In the genomic region with DNA sequence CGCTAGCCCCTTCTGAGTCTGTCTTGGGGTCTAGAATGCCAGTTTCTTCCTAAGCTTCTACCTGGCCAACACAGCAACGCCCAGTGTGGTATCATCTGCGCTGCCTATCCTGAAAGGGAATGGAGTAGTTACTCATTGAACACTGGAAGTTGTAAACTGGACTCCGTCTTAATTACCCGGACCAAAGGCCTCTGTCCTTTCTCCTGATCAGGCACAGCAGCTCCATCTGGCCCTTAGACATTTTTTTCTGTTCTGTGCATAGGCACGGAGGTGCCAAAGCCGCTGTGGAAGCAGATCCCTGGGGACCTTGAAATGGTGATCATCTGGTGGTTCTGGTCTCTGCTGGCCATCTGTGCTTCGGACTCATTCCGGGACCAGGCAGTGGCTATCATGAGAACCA, we compare ENCODE assay signal across 19 mouse cellular contexts. TPM values are rescaled to one million over a fixed set of nuclear protein-coding genes. Genes with fewer than 3 reads are reported as not detected.
DNase-seq lines count a peak whose midpoint lies in the region; ATAC-seq and TF ChIP-seq lines count a peak whose summit lies in the region.
"Had no signal": no experiment of that assay in that cellular context is flagged by ENCODE, and none has a peak within 500 bp of the region (broad histone marks: within the 10 kb centered on the region; RNA-seq: fewer than 3 reads in every experiment).

No protein-coding gene starts in this region.

- H3K27me3 ChIP-seq in kidney, embryonic 16.5 days (ENCODE audit: insufficient read depth, low read length): no peaks in the 10 kb centered on the region
- no peaks in the 10 kb centered on the region for H3K27me3 ChIP-seq in intestine, embryonic 15.5 days (replicated peaks)
- H3K27me3 ChIP-seq in small intestine, adult 2 months (ENCODE audit: control insufficient read depth, insufficient read depth, low read length): no peaks in the 10 kb centered on the region
- H3K27me3 ChIP-seq: embryonic facial prominence, embryonic 13.5 days; forebrain, embryonic 12.5 days; hindbrain, embryonic 15.5 days had no signal

- no peaks in the 10 kb centered on the region for H3K9me3 ChIP-seq in kidney, embryonic 16.5 days (ENCODE audit: low read length)
- no peaks in the 10 kb centered on the region for H3K9me3 ChIP-seq in intestine, embryonic 15.5 days
- H3K9me3 ChIP-seq: embryonic facial prominence, embryonic 13.5 days; forebrain, embryonic 12.5 days; heart, embryonic 13.5 days; hindbrain, embryonic 15.5 days had no signal

- peaks cover 7% of the 10 kb centered on the region; the same call in 1 of the 2 replicates for H3K4me1 ChIP-seq in kidney, embryonic 16.5 days (ENCODE audit: insufficient read depth, low read length)
- H3K4me1 ChIP-seq in intestine, embryonic 15.5 days (replicated peaks): peaks cover 16% of the 10 kb centered on the region
- peaks cover 28% of the 10 kb centered on the region; the same call in 1 of the 2 replicates for H3K4me1 ChIP-seq in small intestine, adult 2 months (ENCODE audit: control insufficient read depth, insufficient read depth, insufficient read length, low read length)
- H3K4me1 ChIP-seq: hindbrain, embryonic 15.5 days had no signal

- H3K4me3 ChIP-seq in kidney, embryonic 16.5 days (ENCODE audit: low read length): no peak overlapping the region
- H3K4me3 ChIP-seq in intestine, embryonic 15.5 days (replicated peaks): no peak overlapping the region
- peak overlapping the region; percentile 65 for H3K4me3 ChIP-seq in small intestine, adult 2 months (ENCODE audit: low read depth, low read length)
- H3K4me3 ChIP-seq: embryonic facial prominence, embryonic 13.5 days; forebrain, embryonic 12.5 days; heart, embryonic 13.5 days; hindbrain, embryonic 15.5 days had no signal

- 83% methylated on average over 9 of the region's 9 CpGs for WGBS in kidney, embryonic 16.5 days
- 70% methylated on average over 9 of the region's 9 CpGs for WGBS in intestine, embryonic 15.5 days
- WGBS in small intestine, adult 2 months: 50% methylated on average over 9 of the region's 9 CpGs

- ATAC-seq in kidney, embryonic 16.5 days (ENCODE audit: low FRiP score, low TSS enrichment): no peak
- peak; percentile 24; the same call in 1 of the 2 replicates for ATAC-seq in intestine, embryonic 15.5 days
- ATAC-seq: forebrain, embryonic 16.5 days had no signal

- H3K9ac ChIP-seq in kidney, embryonic 16.5 days (replicated peaks; ENCODE audit: low read length): no peak overlapping the region
- H3K9ac ChIP-seq in intestine, embryonic 15.5 days: no peak overlapping the region
- H3K9ac ChIP-seq: embryonic facial prominence, embryonic 13.5 days; forebrain, embryonic 12.5 days; heart, embryonic 13.5 days; hindbrain, embryonic 15.5 days had no signal

- no peak overlapping the region for H3K27ac ChIP-seq in kidney, embryonic 16.5 days (ENCODE audit: low read length)
- H3K27ac ChIP-seq in intestine, embryonic 15.5 days: no peak overlapping the region
- peak overlapping the region; percentile 92 for H3K27ac ChIP-seq in small intestine, adult 2 months (ENCODE audit: insufficient read depth, low read depth, low read length)
- H3K27ac ChIP-seq: embryonic facial prominence, embryonic 13.5 days; forebrain, embryonic 12.5 days; heart, embryonic 13.5 days; hindbrain, embryonic 15.5 days had no signal

- no peaks in the 10 kb centered on the region for H3K36me3 ChIP-seq in kidney, embryonic 16.5 days (ENCODE audit: insufficient read depth, low read length)
- H3K36me3 ChIP-seq in intestine, embryonic 15.5 days: no peaks in the 10 kb centered on the region
- no peaks in the 10 kb centered on the region for H3K36me3 ChIP-seq in small intestine, adult 2 months (ENCODE audit: control insufficient read depth, insufficient read depth, low read length)
- H3K36me3 ChIP-seq: embryonic facial prominence, embryonic 13.5 days; forebrain, embryonic 12.5 days; heart, embryonic 13.5 days; hindbrain, embryonic 15.5 days had no signal

- TF ChIP-seq CTCF in small intestine, adult 2 months (IDR thresholded peaks at IDR 0.05; ENCODE audit: extremely low read depth, insufficient read length, insufficient replicate concordance, low read depth, low read length): no peak

- peak; percentile 71 for TF ChIP-seq POLR2A in small intestine, adult 2 months (IDR thresholded peaks at IDR 0.05; ENCODE audit: low read depth, low read length)

- no peak overlapping the region for H3K4me2 ChIP-seq in kidney, embryonic 16.5 days (replicated peaks; ENCODE audit: low read depth, low read length)
- H3K4me2 ChIP-seq in intestine, embryonic 15.5 days (replicated peaks): no peak overlapping the region
- H3K4me2 ChIP-seq: embryonic facial prominence, embryonic 13.5 days; forebrain, embryonic 12.5 days; heart, embryonic 13.5 days; hindbrain, embryonic 15.5 days had no signal

- peak; percentile 56 to 63 for DNase-seq in kidney, adult 8-10 months
- DNase-seq in MN1 (ENCODE audit: low spot score): peak; percentile 42
- no peak for DNase-seq in heart, adult 8-10 months (ENCODE audit: low spot score)
- DNase-seq: adrenal gland, postnatal 10 days; cerebellum, adult 11 months; cerebellum, adult 9-10 months; cerebellum, postnatal 36 days; gastrocnemius, postnatal 25 days; heart, postnatal 36 days had no signal

RNA-seq across cellular contexts. Expression of a gene that starts 7.7 kb away (rescaled TPM):
- 9.6 and 11.8 TPM in 2 replicates for polyA plus RNA-seq in kidney, embryonic 16.5 days (2015; fragmentation: Nextera tagmentation; extraction: Ambion mirVana)
- polyA plus RNA-seq in intestine, embryonic 15.5 days (2015; fragmentation: Nextera tagmentation; extraction: Ambion mirVana): 3.9 and 5.4 TPM in 2 replicates
- polyA plus RNA-seq in small intestine, adult 2 months (2012; rRNA removed): 152 and 830 TPM in 2 replicates
- 10 to 100 TPM; 22.6 to 45.5 (median 37.4) TPM for total RNA-seq in heart, adult 8-10 months (2022)
- total RNA-seq: ES-E14; granulocyte monocyte progenitor cell, adult 5-6 weeks had no signal

RNA-seq across cellular contexts. Expression of a gene that starts 18.8 kb away (rescaled TPM):
- polyA plus RNA-seq in kidney, embryonic 16.5 days (2015; fragmentation: Nextera tagmentation; extraction: Ambion mirVana): 138 and 147 TPM in 2 replicates
- 142 and 148 TPM in 2 replicates for polyA plus RNA-seq in intestine, embryonic 15.5 days (2015; fragmentation: Nextera tagmentation; extraction: Ambion mirVana)
- polyA plus RNA-seq in small intestine, adult 2 months (2012; rRNA removed): 77.5 and 148 TPM in 2 replicates
- total RNA-seq in heart, adult 8-10 months (2022): 10 to 100 TPM; 61.3 to 68.0 (median 65.5) TPM

RNA-seq across cellular contexts. Expression of a gene that starts 18.9 kb away (rescaled TPM):
- polyA plus RNA-seq in kidney, embryonic 16.5 days (2015; fragmentation: Nextera tagmentation; extraction: Ambion mirVana): 5.2 and 7.4 TPM in 2 replicates
- 1.8 and 2.3 TPM in 2 replicates for polyA plus RNA-seq in intestine, embryonic 15.5 days (2015; fragmentation: Nextera tagmentation; extraction: Ambion mirVana)
- 0.10 and 0.13 TPM in 2 replicates for polyA plus RNA-seq in small intestine, adult 2 months (2012; rRNA removed)
- total RNA-seq in heart, adult 8-10 months (2022): 10 to 100 TPM; 22.0 to 36.7 (median 27.5) TPM

RNA-seq across cellular contexts. Expression of a gene that starts 30.9 kb away (rescaled TPM):
- polyA plus RNA-seq in kidney, embryonic 16.5 days (2015; fragmentation: Nextera tagmentation; extraction: Ambion mirVana): 39.8 and 40.1 TPM in 2 replicates
- 24.2 and 25.4 TPM in 2 replicates for polyA plus RNA-seq in intestine, embryonic 15.5 days (2015; fragmentation: Nextera tagmentation; extraction: Ambion mirVana)
- polyA plus RNA-seq in small intestine, adult 2 months (2012; rRNA removed): 20.7 and 27.7 TPM in 2 replicates
- 10 to 100 TPM; 15.0 to 25.2 (median 20.2) TPM for total RNA-seq in heart, adult 8-10 months (2022)

RNA-seq across cellular contexts. Expression of a gene that starts 35.7 kb away (rescaled TPM):
- 10.5 and 12.6 TPM in 2 replicates for polyA plus RNA-seq in kidney, embryonic 16.5 days (2015; fragmentation: Nextera tagmentation; extraction: Ambion mirVana)
- polyA plus RNA-seq in intestine, embryonic 15.5 days (2015; fragmentation: Nextera tagmentation; extraction: Ambion mirVana): 12.1 and 12.3 TPM in 2 replicates
- polyA plus RNA-seq in small intestine, adult 2 months (2012; rRNA removed): 0.19 and 0.41 TPM in 2 replicates
- total RNA-seq in heart, adult 8-10 months (2022): under 1 TPM; 0.34 to 0.87 (median 0.60) TPM
- total RNA-seq: granulocyte monocyte progenitor cell, adult 5-6 weeks had no signal

Comparison
In these comparisons a context has a peak if more than half of its experiments do, and no peak if none do; other contexts are left out.
1. RNA of a gene that starts 7.7 kb away (polyA plus RNA-seq): 152 to 830 TPM in small intestine, adult 2 months; 9.6 to 11.8 TPM in kidney, embryonic 16.5 days and 3.9 to 5.4 TPM in intestine, embryonic 15.5 days; every median in the first group is over 10 times any median in the second.